Mouse (Mus musculus): ENCODE results near the gene Crip1.
"Not testable (repeated sequence)": the region's sequence is repeated elsewhere in the genome, so short reads cannot be mapped to it uniquely, and the experiment has no call there.

Gene Crip1

GRCm38 (mm10) chr12:113186326-113187010 lies 40.4 kb downstream of the Crip1 start:
- no peak for DNase-seq

DNA sequence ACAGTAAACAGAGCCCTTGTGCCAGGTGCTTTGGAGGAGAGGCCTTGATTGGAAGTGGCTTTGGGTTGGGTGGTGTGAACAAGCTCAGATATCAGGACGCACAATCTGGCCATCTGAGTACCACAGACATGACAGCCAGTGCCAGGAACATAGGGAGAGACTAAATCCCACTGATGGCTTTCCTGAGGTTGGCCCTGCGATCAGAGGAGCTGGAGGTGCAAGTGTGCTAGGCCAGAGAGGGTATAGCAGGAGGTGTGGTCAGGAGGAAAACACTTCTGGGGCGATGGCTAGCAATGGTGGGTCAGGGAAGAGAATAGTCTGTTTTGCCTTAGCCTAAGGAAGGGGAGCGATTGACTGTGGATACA lies 40.9 kb downstream of the Crip1 start:
- no peak for DNase-seq

DNA sequence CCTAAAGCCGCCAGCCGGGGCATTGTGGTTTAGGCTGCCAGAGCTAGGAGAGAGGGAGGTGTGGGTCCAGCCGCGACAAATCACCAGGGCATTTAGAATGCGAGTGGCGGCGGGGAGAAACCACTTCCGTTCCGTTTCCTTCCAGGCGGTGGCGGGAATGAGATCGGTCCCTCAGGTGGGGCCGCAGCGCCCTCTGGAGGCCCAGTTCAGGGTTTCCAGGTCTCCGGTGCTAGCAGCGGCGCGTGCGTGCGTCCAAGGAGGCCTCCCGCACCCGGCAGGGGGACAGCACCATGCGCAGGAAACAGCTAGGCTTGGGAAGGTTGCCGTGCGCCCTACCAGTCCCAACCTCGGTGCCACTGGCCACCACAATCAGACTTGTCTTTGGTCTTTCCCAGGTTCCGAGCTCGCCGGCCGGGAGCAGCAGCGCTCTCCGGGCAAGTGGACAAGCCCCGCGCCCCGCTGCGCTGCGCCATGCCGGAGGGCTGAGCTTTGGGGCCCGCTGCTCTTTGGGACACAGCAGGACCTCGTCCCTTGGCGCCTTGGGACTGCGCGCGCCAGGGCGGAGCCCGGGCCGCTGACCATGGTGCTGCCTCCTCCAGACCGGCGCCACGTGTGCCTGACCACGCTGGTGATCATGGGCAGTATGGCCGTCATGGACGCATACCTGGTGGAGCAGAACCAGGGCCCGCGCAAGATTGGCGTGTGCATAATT lies 41.6 kb downstream of the Crip1 start:
- peak; percentile 75 for DNase-seq

DNA sequence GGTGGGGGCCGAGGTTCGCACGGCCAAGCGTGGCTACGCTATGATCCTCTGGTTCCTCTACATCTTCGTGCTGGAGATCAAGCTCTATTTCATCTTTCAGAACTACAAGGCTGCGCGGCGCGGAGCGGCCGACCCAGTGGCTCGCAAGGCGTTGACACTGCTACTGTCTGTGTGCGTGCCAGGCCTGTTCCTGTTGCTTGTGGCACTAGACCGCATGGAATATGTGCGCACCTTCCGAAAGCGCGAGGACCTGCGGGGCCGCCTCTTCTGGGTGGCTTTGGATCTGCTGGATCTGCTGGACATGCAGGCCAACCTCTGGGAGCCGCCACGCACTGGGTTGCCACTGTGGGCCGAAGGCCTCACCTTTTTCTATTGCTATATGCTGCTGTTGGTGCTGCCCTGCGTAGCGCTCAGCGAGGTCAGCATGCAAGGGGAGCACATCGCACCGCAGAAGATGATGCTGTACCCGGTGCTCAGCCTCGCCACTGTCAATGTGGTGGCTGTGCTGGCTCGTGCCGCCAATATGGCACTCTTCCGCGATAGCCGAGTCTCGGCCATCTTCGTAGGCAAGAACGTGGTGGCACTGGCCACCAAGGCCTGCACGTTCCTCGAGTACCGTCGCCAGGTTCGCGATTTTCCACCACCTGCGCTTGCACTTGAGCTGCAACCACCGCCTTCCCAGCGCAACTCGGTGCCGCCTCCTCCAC lies 42.4 kb downstream of the Crip1 start:
- DNase-seq: no peak

DNA sequence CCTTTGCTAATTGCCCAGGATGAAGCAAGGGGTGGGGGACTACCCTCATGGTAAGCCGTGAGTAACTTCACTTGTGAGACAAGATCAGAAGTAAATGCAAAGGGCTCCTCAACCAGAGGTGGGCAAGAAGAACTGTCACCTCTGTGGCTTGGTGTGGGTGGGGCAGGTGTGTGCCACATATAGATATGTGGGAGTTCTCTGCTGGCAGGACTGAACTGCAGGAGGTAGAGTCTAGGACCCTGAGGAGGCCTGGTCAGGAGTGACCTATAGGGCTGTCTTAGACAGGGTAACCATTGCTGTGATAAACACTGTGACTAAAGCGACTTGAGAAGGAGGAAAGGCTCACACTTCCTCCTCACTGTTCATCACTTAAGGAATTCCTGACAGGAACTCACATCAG lies 47.3 kb downstream of the Crip1 start:
- no peak for DNase-seq

DNA sequence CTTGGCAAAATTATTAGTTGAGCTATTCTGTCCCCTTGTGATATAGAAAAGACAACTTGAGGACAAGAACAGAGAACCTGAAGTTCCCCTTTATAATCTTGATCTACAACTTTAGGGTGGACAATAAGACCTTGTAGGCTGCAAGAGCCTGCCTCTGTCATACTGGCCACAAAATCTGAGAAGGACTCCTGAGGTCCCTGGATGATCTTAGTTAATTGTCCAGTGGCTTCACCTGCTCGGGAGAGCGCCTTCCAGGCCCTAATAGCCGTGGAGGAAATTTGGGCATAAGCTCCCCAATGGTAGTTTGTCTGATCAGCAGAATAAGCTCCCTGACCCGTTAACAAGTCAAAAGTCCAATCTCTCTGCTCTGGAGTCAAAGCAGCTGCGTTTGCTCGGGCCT lies 53.0 kb downstream of the Crip1 start:
- not testable (repeated sequence) for DNase-seq

GRCm38 (mm10) chr12:113201301-113201700 lies 55.2 kb downstream of the Crip1 start:
- DNase-seq: no peak

DNA sequence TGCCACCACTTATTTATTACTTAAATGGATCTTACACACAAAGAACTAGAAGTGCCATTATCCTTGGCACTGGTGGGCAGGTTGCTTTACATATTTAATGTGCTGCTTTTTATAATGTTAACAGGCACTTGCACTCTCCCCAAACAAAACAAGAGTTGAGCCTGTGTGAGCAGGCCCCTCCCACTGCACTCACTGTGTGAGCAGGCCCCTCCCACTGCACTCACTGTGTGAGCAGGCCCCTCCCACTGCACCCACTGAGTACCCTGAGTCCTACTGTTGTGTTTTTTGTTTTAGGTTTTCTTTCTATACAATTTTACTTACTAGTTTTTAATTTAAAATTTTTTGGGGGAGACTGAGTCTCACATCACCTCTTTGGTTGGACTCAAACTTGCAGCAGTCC lies 55.9 kb downstream of the Crip1 start:
- DNase-seq: no peak

Measured in lung, postnatal 14 days (tissue).